Mouse (Mus musculus) embryonic facial prominence, embryonic 13.5 days (tissue): ENCODE measurements around the gene Med25. TPM values are rescaled to one million over a fixed set of nuclear protein-coding genes. Genes with fewer than 3 reads are reported as not detected.

Experiments
- microRNA counts: library from miRNA; unstranded; fragments of <30 nt; microRNA quantifications from one replicate; lab custom pipeline; 2016
- microRNA-seq: library from miRNA; unstranded; fragments of <30 nt; microRNA quantifications from one replicate; pipeline ENCODE4, GENCODE M21; 2016
- polyA plus RNA-seq: library from polyadenylated mRNA; unstranded; fragments of >200 nt; fragmentation: Nextera tagmentation; extraction: Ambion mirVana; gene quantifications from 2 replicates; pipeline ENCODE4 v1.2.1, GENCODE M21; 2015

Gene Med25
- polyA plus RNA-seq, 1 experiment from 2014 or later = 111 TPM

MicroRNA genes within 50 kb of the gene (microRNA counts, 519-probe panel; counts per million panel counts)
- microRNA mmu-miR-707 (lab: Ali Mortazavi, UCI) = 236 counts per million, percentile 44 among the panel's probes with 10 or more counts

Small RNAs within 50 kb of the gene (microRNA-seq; reads per million reads assigned to microRNA genes)
- gene Mir707 = not detected

Other genes starting within 250 kb of the Med25 start
- 11.8 and 12.2 TPM in 2 replicates for gene Myh14, start 221.9 kb downstream of the Med25 start, polyA plus RNA-seq
- gene Izumo2, start 184.0 kb downstream of the Med25 start, polyA plus RNA-seq = not detected in 2 replicates
- 32.2 and 35.9 TPM in 2 replicates for gene Vrk3, start 144.3 kb downstream of the Med25 start, polyA plus RNA-seq
- 2.0 and 2.3 TPM in 2 replicates for gene Zfp473, start 141.7 kb downstream of the Med25 start, polyA plus RNA-seq
- gene Nup62, start 76.6 kb downstream of the Med25 start, polyA plus RNA-seq = 93.5 and 100 TPM in 2 replicates
- 1.7 and 2.2 TPM in 2 replicates for gene Il4i1, start 76.3 kb downstream of the Med25 start, polyA plus RNA-seq
- 6.4 and 6.5 TPM in 2 replicates for gene Atf5, start 76.1 kb downstream of the Med25 start, polyA plus RNA-seq
- gene Akt1s1, start 43.7 kb downstream of the Med25 start, polyA plus RNA-seq = 104 and 110 TPM in 2 replicates
- 83.1 and 91.0 TPM in 2 replicates for gene Tbc1d17, start 43.6 kb downstream of the Med25 start, polyA plus RNA-seq
- 30.0 and 30.7 TPM in 2 replicates for gene Pnkp, start 35.6 kb downstream of the Med25 start, polyA plus RNA-seq
- 469 and 526 TPM in 2 replicates for gene Ptov1, start 22.9 kb downstream of the Med25 start, polyA plus RNA-seq
- gene Fuz, start 3.4 kb upstream of the Med25 start, polyA plus RNA-seq = 26.1 and 29.7 TPM in 2 replicates
- gene Ap2a1, start 36.8 kb upstream of the Med25 start, polyA plus RNA-seq = 72.3 and 77.5 TPM in 2 replicates
- 0.25 and 0.26 TPM in 2 replicates for gene Tsks, start 50.5 kb upstream of the Med25 start, polyA plus RNA-seq
- gene Cpt1c, start 82.1 kb upstream of the Med25 start, polyA plus RNA-seq = 32.0 and 39.1 TPM in 2 replicates
- 534 and 684 TPM in 2 replicates for gene Prmt1, start 93.9 kb upstream of the Med25 start, polyA plus RNA-seq
- gene Irf3, start 104.9 kb upstream of the Med25 start, polyA plus RNA-seq = 92.0 and 99.7 TPM in 2 replicates
- 73.6 and 83.2 TPM in 2 replicates for gene Bcl2l12, start 106.0 kb upstream of the Med25 start, polyA plus RNA-seq
- 38.6 and 40.2 TPM in 2 replicates for gene Scaf1, start 123.7 kb upstream of the Med25 start, polyA plus RNA-seq
- gene Rras, start 125.2 kb upstream of the Med25 start, polyA plus RNA-seq = 19.7 and 23.3 TPM in 2 replicates
- gene Prr12, start 160.2 kb upstream of the Med25 start, polyA plus RNA-seq = 15.2 and 15.7 TPM in 2 replicates
- gene Nosip, start 169.7 kb upstream of the Med25 start, polyA plus RNA-seq = 64.7 and 66.6 TPM in 2 replicates
- gene Prrg2, start 170.0 kb upstream of the Med25 start, polyA plus RNA-seq = 23.0 and 26.0 TPM in 2 replicates
- gene Rcn3, start 199.5 kb upstream of the Med25 start, polyA plus RNA-seq = 375 and 376 TPM in 2 replicates
- 61.6 and 65.1 TPM in 2 replicates for gene Fcgrt, start 211.1 kb upstream of the Med25 start, polyA plus RNA-seq
- 1,651 and 1,760 TPM in 2 replicates for gene Rps11, start 231.7 kb upstream of the Med25 start, polyA plus RNA-seq
- 1,453 and 1,588 TPM in 2 replicates for gene Rpl13a, start 236.0 kb upstream of the Med25 start, polyA plus RNA-seq
- 0.20 TPM in 1 of 2 replicates, not detected in the other for gene Gm45713, start 243.5 kb upstream of the Med25 start, polyA plus RNA-seq
- 1.3 and 1.7 TPM in 2 replicates for gene Flt3l, start 243.7 kb upstream of the Med25 start, polyA plus RNA-seq